ENCODE assay signal across 8 mouse cellular contexts in the genomic region with DNA sequence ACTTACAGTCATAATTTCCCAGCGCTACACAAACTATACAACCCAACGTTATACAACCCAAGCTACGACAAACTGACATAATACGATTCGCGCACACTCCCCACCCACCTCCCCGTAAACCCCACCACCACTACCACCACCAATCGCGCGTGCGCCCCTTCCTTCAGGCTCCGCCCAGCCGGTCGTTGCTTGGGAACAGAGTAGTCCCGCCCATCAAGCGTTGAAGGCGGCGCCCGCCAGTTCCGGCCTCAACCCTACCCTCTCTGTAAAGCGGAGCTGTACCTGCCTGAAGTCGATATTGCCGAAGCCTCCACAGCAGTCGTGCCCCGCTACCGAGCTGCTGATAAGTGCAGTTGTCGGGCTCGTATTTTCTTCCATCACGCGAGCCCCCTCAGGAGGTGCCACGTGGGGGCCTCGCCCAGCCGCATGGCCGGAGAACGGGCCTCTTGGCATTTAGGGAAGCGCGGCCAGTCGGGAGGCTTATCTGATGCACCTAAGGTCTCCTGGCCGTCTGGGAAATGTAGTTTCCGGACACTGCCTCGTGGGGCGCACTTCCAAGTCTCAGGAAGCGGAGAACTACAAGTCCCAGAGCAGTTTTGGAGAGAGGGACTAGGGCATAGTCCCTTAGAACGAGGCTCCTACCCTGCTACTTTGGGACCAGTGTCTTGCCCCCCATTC. TPM values are rescaled to one million over a fixed set of nuclear protein-coding genes. Genes with fewer than 3 reads are reported as not detected.
DNase-seq lines count a peak whose midpoint lies in the region; ATAC-seq and TF ChIP-seq lines count a peak whose summit lies in the region.

A gene (minus strand): TSS at position 432 of the 678 bp plus-strand sequence.

- peak within 1 kb of the TSS; percentile 52 for H3K4me3 ChIP-seq in cortical plate, adult 2 months (ENCODE audit: insufficient read depth, low read length)
- peak within 1 kb of the TSS; percentile 97 for H3K4me3 ChIP-seq in megakaryocyte, embryonic 14.5 days (replicated peaks)

- DNase-seq in gastrocnemius, adult 8-10 months (ENCODE audit: low spot score in 2 of 2), result peak; percentile 94 to 96
- peak; percentile 93 for DNase-seq in hindlimb bud, embryonic 11.5 days (ENCODE audit: extremely low spot score, low read depth, low spot score)
- peak; percentile 96 for DNase-seq in left cerebral cortex, adult 8-10 months (ENCODE audit: low spot score in 2 of 2)
- peak; percentile 98 to 99 for DNase-seq in right cerebral cortex, postnatal 10 days (ENCODE audit: low spot score in 2 of 2)
- peak; percentile 90 for DNase-seq in urinary bladder, postnatal 25 days (ENCODE audit: low spot score)

- no peak within 1 kb of the TSS; the same call in 1 of the 2 replicates for H3K27ac ChIP-seq in cortical plate, adult 2 months (ENCODE audit: insufficient read depth, low read length)

- peak; percentile 68 for TF ChIP-seq POLR2A in cortical plate, adult 2 months (IDR thresholded peaks at IDR 0.05; ENCODE audit: extremely low read depth, insufficient read depth, low read length)

- H3K36me3 ChIP-seq in megakaryocyte, embryonic 14.5 days (replicated peaks; ENCODE audit: low read length), result peaks cover 12% of the 10 kb centered on the region

- peaks cover 10% of the 10 kb centered on the region for H3K9me3 ChIP-seq in megakaryocyte, embryonic 14.5 days

- peak; percentile 34 for TF ChIP-seq CTCF in cortical plate, adult 2 months (IDR thresholded peaks at IDR 0.05; ENCODE audit: extremely low read depth, insufficient read depth, low read length)

- H3K4me1 ChIP-seq in cortical plate, adult 2 months (ENCODE audit: control insufficient read depth, insufficient read depth, low read length), result 0 out of 2 replicates have a peak, but pooled peaks cover 2% of the 10 kb centered on the region
- peaks cover 45% of the 10 kb centered on the region for H3K4me1 ChIP-seq in megakaryocyte, embryonic 14.5 days

- peak; percentile 98 for ATAC-seq in activated CD4-positive, CD25-positive, alpha-beta regulatory T cell, adult 4 months

- no peaks in the 10 kb centered on the region for H3K27me3 ChIP-seq in megakaryocyte, embryonic 14.5 days (replicated peaks)

RNA-seq across cellular contexts. Expression of the gene that starts here (rescaled TPM):
- polyA plus RNA-seq in activated CD4-positive, CD25-positive, alpha-beta regulatory T cell, adult 4 months (2017; shearing (Covaris generic)), result 1 to 10 TPM; 1.5 to 2.1 TPM
- 7.1 TPM in 2 replicates for polyA plus RNA-seq in cortical plate, adult 2 months (2012; rRNA removed)
- total RNA-seq in gastrocnemius, adult 8-10 months (2022), result 1 to 10 TPM; 2.0 to 4.5 (median 3.7) TPM
- 1 to 10 TPM; 2.7 to 6.2 (median 4.3) TPM for total RNA-seq in left cerebral cortex, adult 8-10 months (2022)
- polyA plus RNA-seq in megakaryocyte, embryonic 14.5 days (2012; ENCODE audit: insufficient read depth, low replicate concordance), result 28.0 and 36.3 TPM in 2 replicates
